Mouse (Mus musculus) kidney, adult 18-20 months (tissue): ENCODE results near the gene Sec16b.

Experiments used
- DNase-seq: peaks from one replicate; pipeline ENCODE4 v3.0.0; 2021

Sec16b gene

GRCm38 (mm10) chr1:157514298-157514697 lies 7.8 kb downstream of the Sec16b start:
- no peak for DNase-seq

GRCm38 (mm10) chr1:157516838-157517808 lies 10.6 kb downstream of the Sec16b start:
- no peak for DNase-seq

- peak; percentile 70 for DNase-seq
Measured at GRCm38 (mm10) chr1:157518111-157518523, 11.6 kb downstream of the Sec16b start.

GRCm38 (mm10) chr1:157519396-157519795 lies 12.9 kb downstream of the Sec16b start:
- DNase-seq = no peak

DNA sequence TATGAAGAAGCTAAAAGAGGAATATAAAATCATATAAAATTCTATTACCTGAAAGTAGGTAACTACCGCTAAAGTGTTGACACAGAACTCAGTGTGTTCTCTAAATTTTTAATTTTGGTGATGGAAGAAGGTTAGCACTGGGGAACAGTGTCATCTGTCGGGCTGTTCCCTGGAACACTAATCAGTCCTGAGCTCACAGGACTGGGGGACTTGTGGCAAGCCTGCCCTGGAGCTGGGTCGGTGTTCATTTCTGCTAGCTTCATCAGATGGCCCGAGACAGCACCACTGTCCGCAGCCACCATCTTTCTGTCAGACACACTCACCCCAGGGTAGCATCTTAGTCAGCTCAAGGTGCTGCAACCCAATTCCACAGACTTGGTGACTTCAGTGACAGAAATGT lies 15.8 kb downstream of the Sec16b start:
- no peak for DNase-seq

DNA sequence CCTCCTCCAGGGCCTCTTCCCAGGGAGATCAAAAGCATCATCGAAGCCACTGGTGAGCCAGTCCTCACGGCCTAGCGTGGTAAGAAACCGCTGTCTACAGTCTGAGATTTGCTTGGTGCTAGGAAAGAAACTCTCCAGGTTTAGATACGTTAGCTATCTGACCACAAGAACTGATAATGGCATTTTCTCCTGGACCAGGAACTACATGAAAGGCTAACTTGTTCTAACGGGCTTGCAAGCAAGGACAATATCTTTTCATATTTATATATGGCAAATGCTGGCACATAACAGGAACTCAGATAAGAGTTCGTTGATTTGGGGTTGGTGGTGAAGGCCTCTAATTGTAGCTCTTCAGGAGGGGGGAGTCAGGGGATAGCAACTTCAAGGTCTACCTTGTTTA lies 18.2 kb downstream of the Sec16b start:
- DNase-seq = no peak

DNA sequence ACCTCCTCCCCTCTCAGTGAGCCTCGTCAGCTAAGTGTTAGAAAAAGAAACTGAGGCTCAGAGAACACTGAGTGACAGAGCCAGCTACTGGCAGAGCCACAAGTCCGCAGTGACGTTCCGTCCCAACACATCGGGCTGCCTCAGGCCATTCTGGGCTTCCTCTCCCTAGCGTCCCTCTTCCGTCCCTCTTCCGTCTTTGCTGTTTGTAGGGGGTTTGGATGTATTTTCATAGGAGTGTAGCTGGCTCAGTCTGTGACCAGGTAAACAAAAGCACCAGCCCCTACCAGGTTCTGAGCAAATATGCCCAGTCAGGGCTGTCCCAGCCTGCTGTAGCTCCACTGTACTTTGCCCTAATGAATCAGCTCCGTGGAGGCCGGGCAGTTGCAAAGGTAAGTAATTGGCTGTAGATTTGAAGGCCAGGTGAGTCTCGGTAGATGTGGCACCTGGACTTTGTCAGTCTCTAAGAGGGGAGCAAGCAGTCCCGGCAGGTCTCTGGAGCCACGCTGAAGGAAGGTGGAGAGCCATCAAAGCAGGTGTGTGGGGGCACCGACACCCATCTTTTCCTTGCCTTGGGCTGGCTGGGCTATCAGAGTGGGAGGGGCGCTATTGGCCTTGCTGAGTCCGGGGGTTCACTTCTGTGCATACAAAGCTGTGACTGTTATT lies 19.3 kb downstream of the Sec16b start:
- DNase-seq = peak; percentile 26

GRCm38 (mm10) chr1:157526625-157527024 lies 20.1 kb downstream of the Sec16b start:
- no peak for DNase-seq

DNA sequence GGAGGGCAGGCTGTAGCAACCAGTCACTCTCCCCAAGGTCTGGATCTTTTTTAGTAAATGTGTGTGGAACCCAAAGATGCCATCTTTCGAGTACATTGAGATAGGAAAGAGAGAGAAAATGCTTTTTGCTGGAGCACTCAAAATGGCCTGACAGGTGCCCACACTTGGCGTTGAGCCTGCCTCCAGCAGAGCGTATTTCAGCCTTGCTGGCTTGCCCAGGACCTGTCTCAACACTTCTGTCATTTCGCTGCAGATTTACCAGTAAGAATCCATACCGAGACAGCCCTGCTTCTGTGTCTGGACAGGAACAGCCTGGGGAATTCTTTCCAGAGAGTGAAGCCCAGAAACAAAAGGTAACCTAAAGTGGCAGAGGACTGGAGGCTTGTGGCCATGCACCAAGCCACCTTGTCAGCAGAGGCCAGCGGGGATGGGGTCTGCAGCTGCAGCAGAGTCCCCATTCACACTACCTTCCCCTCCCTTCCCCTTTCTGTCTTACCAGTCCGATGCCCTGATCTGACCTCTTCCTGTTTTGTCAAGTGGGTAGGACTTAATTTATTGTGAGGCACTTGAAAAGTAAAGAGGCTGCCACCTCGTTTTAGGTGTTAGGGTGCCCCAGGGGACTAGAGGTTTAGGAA lies 26.4 kb downstream of the Sec16b start:
- DNase-seq = no peak

DNA sequence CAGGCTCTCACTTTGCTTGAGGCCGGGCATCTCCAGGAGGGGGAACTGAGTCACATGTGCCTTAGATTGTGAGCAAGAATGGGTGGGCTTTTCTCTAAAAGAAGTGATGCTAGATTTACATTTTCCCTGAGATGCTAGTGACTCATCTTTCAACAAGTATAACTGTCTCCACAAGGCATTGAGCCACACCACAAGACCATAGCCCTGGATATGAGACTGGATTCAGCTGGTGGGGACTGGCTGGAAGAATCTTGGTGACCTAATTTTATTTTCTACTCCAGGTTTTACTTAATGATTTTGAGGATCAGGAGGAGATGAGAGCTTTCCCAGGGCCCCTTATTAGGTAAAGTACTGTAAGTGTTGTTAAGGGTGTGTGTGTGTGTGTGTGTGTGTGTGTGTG lies 29.0 kb downstream of the Sec16b start:
- DNase-seq = no peak

GRCm38 (mm10) chr1:157536471-157536870 lies 29.9 kb downstream of the Sec16b start:
- DNase-seq = peak; percentile 35

GRCm38 (mm10) chr1:157537636-157538035 lies 31.1 kb downstream of the Sec16b start:
- DNase-seq = peak; percentile 57

DNA sequence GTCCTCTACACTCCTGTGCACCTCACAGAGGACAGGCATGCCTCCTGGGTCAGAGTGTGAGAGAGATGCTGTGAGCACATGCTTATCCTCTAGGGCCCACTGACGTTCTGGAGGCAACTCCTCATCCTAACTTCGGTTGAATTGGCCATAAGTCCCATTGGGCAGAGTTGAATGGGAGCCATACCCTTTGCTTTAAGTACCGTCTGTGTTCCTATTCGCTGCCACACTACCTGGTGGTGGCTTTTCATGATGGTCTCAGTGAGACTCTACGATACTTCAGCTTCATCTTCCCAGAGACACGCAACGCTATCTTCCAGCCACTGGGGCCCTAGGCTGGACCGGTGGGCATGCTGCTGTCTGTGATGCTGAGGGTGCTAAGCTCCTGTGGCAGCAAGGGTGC lies 38.5 kb downstream of the Sec16b start:
- no peak for DNase-seq

DNA sequence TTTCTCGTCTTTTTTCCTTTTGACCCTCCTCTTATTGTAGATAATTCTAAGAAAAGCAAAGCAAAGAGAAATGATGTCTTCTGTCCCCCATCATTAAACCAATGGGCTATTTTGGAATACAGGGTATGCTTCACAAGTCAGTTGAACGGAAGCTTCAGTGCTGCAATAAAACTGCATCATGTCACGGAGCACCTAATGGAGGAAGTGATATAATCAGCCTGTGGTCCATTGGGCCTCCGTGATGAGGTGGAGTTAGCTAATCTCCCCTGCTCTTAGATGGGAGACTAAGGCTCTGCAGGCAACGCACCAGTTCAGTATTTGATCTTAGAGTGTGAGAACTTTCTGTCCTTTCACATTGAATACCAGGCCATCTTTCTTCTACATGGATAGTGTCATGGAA lies 41.1 kb downstream of the Sec16b start:
- no peak for DNase-seq

DNA sequence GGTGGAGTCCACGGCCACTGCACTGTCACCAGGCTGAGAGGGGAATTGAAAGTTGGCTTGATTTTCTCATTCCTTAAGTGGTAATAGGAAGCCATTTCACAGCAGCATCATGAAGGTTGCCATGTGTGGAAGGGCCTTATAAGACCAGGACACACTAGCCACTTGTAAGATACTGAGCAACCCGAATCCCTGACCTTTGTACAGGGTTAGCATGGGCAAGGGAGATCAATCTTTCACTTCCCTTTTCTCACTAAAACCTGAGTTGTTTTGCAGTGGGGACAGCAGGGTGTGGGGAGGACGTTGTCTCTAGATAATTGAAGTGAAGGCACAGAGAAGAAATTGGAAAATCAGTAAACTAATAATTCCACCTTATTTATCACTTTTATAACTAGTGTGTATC lies 43.2 kb downstream of the Sec16b start:
- DNase-seq = no peak

DNA sequence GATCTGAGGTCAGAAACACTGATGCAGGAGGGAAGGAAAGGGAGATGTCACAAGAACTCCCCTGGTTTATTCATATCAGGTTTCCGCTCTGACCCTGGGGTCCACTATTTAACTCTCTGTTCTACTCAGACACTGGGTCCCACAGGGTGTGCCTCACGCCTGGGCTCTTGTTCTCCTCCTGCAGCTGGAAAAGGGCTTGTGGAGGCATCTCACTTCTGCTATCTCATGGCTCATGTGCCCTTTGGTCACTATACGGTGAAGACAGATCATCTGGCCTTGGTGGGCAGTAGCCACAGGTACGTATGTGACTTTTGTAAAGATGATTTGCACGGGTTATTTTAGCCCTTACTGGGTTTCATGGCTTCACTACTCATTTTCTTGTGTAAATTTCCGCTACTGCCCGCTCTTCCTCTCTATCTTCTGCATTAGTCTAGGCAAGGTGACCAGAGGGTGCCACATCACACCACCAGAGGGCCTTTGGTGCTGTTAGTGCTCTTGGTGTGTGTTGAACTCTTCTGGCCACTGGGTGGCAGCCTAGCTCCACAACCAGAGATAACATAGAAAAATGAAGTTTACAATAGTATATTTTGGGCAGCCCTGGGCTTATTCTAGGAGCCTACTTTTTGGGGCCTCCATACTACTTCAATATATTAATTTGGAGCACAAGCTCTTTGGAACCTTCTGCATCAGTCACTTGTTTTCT lies 46.4 kb downstream of the Sec16b start:
- DNase-seq = peak; percentile 57

GRCm38 (mm10) chr1:157554163-157554562 lies 47.6 kb downstream of the Sec16b start:
- no peak for DNase-seq

DNA sequence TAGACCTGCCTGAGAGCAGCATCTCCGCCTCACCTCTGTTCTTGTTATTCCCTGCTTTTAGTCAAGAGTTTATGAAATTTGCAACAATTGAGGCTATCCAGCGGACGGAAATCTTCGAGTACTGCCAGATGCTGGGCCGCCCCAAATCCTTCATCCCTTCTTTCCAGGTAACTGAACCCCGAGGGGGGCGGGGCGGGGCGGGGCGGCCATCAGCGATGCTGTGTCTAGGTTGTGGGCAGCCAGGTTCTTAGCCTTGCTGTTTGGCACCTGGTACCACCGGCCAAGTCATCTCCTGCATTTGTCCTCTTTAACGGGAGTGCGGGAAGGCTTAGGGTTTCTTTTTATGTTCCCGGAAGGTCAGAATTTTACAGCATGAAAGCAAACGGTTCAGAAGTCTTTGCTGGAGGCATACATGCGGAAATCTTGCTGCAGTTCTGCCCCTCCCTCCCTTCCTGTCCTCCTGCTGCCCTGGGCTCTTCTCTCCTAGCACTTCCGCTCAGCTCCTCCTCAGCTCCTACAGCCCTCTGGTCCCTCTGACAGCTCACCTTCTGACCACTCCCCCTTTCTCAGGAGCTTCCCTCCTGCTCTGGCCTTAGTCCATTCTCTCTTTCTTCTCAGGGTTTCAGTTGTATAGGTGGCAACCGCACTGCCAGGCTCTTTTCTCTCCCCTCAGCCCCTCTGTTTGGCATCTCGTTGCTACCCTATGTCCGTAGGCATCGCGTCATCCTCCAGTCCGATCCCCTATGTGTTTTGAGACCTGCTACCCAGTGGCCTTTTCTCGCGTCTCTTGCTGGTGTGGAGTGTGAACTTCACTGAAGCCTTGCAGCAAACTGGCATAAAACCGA lies 48.4 kb downstream of the Sec16b start:
- no peak for DNase-seq

DNA sequence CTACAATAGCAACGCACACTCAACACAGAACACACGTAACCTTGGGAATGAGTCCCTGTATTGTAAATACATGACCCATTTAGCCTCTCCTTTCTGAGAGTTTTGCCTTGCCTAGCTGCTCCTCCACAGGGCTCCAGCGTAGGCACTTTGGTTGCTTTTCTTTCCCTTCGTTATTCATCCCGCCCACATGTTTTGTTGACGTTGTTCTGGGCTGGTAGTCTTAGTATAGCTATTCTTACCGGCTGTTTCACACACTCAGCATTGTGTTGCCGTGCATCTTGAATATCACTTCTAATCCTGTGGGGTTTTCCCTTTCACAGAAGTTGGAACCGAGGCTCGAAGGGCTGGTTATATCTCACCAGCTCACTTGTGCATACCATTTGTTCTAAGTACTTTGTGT lies 49.2 kb downstream of the Sec16b start:
- no peak for DNase-seq

GRCm38 (mm10) chr1:157556439-157556838 lies 49.9 kb downstream of the Sec16b start:
- no peak for DNase-seq

DNA sequence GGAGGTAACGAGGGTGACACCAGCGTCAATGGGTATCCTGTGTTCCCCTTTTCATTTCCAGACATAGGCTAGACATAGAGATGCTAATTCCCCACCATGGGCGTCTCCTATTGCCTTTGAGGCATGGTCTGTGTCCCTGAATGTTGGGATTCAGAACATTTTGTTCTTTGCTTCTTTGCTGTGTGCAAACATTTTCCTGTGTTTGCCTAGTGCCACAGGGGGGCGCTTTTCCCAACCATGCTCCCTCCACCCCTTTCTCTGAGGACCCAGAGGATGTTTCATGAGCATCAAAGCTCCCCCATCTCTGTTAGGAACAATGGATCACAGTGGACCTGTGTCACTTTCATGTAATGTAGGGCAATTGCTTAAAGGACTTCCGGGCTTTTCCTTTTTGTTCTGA lies 51.6 kb downstream of the Sec16b start:
- no peak for DNase-seq

GRCm38 (mm10) chr1:157559986-157560385 lies 53.5 kb downstream of the Sec16b start:
- no peak for DNase-seq
